Mouse (Mus musculus) Patski (cell line): ENCODE data around the gene Itgax. TPM values are rescaled to one million over a fixed set of nuclear protein-coding genes. Genes with fewer than 3 reads are reported as not detected.

ENCODE experiments used
- ATAC-seq: fragments of 100-300 bp; one replicate; pipeline ENCODE4 v1.8.0; 2021
- CTCF ChIA-PET: fragments of 350-600 bp; sonication (Branson Sonifier 250); formaldehyde crosslinking; loops from one replicate; lab custom pipeline; 2022; ENCODE audit warnings: inconsistent platforms; lab: Charles Lee
- POLR2A ChIA-PET: fragments of 350-600 bp; sonication (Branson Sonifier 250); formaldehyde crosslinking; loops from one replicate; lab custom pipeline; 2022; ENCODE audit warnings: antibody characterized with exemption, inconsistent platforms; lab: Charles Lee
- DNase-seq: peaks from one replicate; pipeline ENCODE4 v3.0.0-alpha.2; 2011; ENCODE audit warnings: low read depth, low spot score
- H3K27me3 ChIP-seq: fragments of 371-371 bp; one replicate; pipeline ENCODE4 v1.5.1; 2021
- CTCF ChIP-seq: fragments of 100-300 bp; IDR thresholded peaks from one replicate; pipeline ENCODE4 v1.5.1; 2021
- in situ Hi-C: fragments of 300-500 bp; cut with MboI; formaldehyde crosslinking; loops from 3 replicates; pipeline ENCODE4 v1.11.1; 2018; ENCODE audit warnings: low pct_unique_long_range_greater_than_20kb, mixed read lengths
- polyA plus RNA-seq: library from polyadenylated mRNA; unstranded; gene quantifications from one replicate; pipeline ENCODE4 v1.2.3, GENCODE M21; 2021

The Itgax gene
- polyA plus RNA-seq, 1 experiment from 2014 or later = 0.01 TPM

DNA sequence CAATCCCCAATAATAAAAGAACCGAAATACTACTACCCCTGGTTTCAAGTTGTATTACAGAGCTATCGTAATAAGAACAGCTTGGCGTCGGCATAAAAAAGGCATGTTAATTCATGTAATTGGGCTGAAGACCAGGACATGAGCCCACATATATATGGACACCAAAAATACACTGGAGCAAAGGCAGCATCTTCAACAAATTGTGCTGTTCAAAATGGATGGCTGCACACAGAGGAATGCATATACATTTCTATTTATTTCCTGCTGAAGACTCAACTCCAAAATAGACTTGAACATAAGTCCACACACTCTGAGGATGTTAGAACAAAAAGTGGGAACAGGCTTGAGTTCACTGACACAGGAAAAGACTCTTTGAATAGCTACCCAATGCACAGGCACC is 34.7 kb downstream of the Itgax start:
- DNase-seq (no peak), ATAC-seq (no peak)
- POLR2A ChIA-PET = no interaction called here
- TF ChIP-seq CTCF = no peak
- peaks cover 9% of the 10 kb centered on the region for H3K27me3 ChIP-seq
- CTCF ChIA-PET = no interaction called here
- in situ Hi-C loops = no loop called here

DNA sequence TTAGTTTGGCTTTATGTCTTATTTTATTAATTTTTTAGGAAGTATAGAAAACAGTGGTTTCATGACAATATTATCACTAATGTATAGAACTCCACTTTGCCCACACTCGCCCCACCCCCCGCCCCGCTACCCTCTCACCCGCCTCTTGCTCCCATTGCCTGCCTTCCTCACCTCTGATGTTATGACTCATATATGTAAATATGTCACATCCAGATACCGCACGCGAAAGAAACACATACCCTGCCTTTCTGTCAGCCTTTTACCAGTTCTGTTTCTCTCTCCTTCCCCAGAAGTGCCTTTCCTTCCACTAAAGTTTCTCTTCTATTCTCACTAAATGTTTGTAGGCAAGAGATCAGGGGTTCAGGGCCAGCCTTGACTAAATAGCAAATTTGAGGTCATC is 37.0 kb downstream of the Itgax start:
- ATAC-seq = no peak
- no peak for DNase-seq
- in situ Hi-C loops = no loop called here
- TF ChIP-seq CTCF = no peak
- peaks cover 3% of the 10 kb centered on the region for H3K27me3 ChIP-seq
- POLR2A ChIA-PET = no interaction called here
- CTCF ChIA-PET = no interaction called here

DNA sequence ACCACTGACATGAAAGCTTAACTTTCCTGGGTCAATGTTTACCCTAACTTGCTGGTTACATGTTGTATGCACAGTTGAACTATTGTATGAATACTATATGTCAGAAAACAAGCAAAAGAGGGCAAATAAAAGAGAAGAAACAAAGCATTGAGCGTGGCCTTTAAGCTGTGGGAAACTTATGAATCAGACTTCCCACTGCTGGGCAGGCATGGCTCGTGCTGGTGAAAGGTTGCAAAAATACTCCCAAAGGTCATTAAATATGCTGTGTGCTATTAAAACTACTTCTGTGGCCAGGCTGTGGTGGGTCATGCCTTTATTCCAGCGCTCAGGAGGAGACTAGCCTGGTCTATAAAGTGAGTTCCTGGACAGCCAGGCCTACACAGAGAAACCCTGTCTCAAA is 40.6 kb downstream of the Itgax start:
- ATAC-seq (no peak), DNase-seq (no peak)
- CTCF ChIA-PET = no interaction called here
- no peaks in the 10 kb centered on the region for H3K27me3 ChIP-seq
- in situ Hi-C loops = no loop called here
- POLR2A ChIA-PET = no interaction called here
- TF ChIP-seq CTCF = no peak

DNA sequence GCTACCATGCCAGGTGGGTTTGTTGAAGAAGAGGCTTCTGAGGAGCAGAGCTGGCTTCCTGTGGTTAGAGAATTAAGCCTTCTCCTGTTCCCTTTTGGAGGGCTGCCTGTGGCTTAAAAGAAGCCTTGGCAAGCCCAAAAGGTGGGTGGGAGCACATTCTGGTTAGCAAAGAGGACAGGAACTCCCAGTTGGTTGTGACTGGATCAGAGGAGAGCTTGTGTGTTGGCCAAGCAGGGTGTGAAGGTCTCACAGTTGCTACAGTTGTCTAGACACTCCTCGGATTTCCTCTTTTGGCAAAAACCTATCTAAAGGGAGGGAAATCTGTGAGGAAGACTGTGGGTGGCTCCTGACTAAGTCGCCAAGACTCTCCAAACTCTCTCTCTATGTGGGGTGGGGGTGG is 49.0 kb downstream of the Itgax start:
- in situ Hi-C loops = no loop called here
- ChIA-PET POLR2A (no interaction called here), CTCF (no interaction called here)
- ATAC-seq (no peak), DNase-seq (no peak)
- no peak for TF ChIP-seq CTCF
- peaks cover 3% of the 10 kb centered on the region for H3K27me3 ChIP-seq

DNA sequence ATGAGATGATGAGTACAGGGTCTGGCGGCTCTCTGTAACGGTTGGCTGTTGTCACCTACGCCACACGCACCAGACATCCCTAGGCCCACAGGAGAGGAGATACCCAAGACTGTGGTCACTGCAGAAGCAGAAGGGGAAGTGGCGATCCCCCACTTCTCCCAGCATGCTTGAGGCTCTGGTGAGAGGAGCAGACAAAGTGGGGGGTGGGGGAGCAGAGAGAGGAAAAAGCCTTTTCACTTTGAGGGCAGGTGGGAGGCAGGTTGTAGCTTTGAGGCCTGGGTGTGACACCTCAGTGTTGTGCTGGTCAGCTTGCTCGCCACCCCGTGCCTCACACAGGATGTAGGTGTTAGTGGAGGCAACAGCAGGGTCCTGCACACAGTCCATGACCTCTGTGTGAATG is 50.8 kb downstream of the Itgax start:
- peaks cover 8% of the 10 kb centered on the region for H3K27me3 ChIP-seq
- ChIA-PET CTCF (no interaction called here), POLR2A (no interaction called here)
- ATAC-seq (no peak), DNase-seq (no peak)
- TF ChIP-seq CTCF = no peak
- in situ Hi-C loops = no loop called here

DNA sequence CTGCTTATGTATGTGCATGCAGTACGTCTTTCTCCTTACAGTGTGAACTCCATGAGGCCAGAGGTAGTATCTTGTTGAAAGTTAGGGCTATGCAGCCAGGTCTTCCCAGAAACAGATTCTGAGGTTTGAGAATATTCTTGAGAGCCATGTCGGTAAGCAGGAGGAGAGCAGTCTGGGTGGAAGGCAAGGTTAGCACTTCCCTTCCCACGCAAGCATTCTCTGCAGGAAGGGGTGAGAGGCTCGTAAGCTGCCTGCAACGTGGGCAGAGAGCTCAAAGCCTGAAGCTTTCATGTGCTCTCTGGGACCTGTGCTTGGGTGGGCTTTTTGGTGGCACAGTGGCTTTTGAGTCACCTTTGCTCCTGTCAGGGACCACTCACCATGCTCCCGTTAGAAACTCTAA is 51.2 kb downstream of the Itgax start:
- in situ Hi-C loops = no loop called here
- DNase-seq = no peak
- H3K27me3 ChIP-seq = peaks cover 8% of the 10 kb centered on the region
- no peak for TF ChIP-seq CTCF
- ATAC-seq = no peak
- POLR2A ChIA-PET = no interaction called here
- CTCF ChIA-PET = no interaction called here

DNA sequence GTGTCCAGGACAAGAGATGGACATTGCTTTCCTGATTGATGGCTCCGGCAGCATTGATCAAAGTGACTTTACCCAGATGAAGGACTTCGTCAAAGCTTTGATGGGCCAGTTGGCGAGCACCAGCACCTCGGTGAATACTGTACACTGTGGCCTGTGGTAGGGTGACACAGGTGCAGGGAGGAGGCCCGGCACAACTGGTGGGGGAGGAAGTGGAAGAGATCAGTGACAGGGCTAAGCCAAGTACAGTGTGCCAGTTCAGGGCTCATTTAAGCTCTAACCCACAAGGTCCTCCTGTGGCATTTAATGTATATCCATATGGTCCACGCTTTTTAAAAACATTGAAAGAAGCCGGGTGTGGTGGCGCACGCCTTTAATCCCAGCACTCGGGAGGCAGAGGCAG is 52.3 kb downstream of the Itgax start:
- POLR2A ChIA-PET = no interaction called here
- in situ Hi-C loops = no loop called here
- H3K27me3 ChIP-seq = peaks cover 8% of the 10 kb centered on the region
- ATAC-seq = no peak
- TF ChIP-seq CTCF = no peak
- CTCF ChIA-PET = no interaction called here
- DNase-seq = no peak

Other genes starting within 250 kb of the Itgax start
- gene Prss53, start 238.6 kb upstream of the Itgax start, polyA plus RNA-seq = 0.45 TPM
- not detected for gene Gm21974, start 234.1 kb upstream of the Itgax start, polyA plus RNA-seq
- gene Vkorc1, start 233.9 kb upstream of the Itgax start, polyA plus RNA-seq = 77.0 TPM
- gene Bckdk, start 225.5 kb upstream of the Itgax start, polyA plus RNA-seq = 75.7 TPM
- 22.1 TPM for gene Kat8, start 217.0 kb upstream of the Itgax start, polyA plus RNA-seq
- gene Prss8, start 199.4 kb upstream of the Itgax start, polyA plus RNA-seq = 0.05 TPM
- gene Prss36, start 182.8 kb upstream of the Itgax start, polyA plus RNA-seq = 6.8 TPM
- 469 TPM for gene Fus, start 162.1 kb upstream of the Itgax start, polyA plus RNA-seq
- 0.10 TPM for gene Pycard, start 135.7 kb upstream of the Itgax start, polyA plus RNA-seq
- gene Trim72, start 125.6 kb upstream of the Itgax start, polyA plus RNA-seq = 0.17 TPM
- not detected for gene Itgam, start 66.9 kb upstream of the Itgax start, polyA plus RNA-seq
- gene Gm49368, start 66.9 kb upstream of the Itgax start, polyA plus RNA-seq = not detected
- not detected for gene Itgad, start 24.8 kb downstream of the Itgax start, polyA plus RNA-seq
- gene Cox6a2, start 76.8 kb downstream of the Itgax start, polyA plus RNA-seq = 0.30 TPM
- gene Armc5, start 107.8 kb downstream of the Itgax start, polyA plus RNA-seq = 17.3 TPM
- 5.4 TPM for gene 9130023H24Rik, start 108.5 kb downstream of the Itgax start, polyA plus RNA-seq
- 98.6 TPM for gene Tgfb1i1, start 117.3 kb downstream of the Itgax start, polyA plus RNA-seq
- 0.27 TPM for gene Slc5a2, start 136.1 kb downstream of the Itgax start, polyA plus RNA-seq
- gene BC017158, start 168.6 kb downstream of the Itgax start, polyA plus RNA-seq = 25.3 TPM